Mouse (Mus musculus): ENCODE measurements around the gene Ftsj3. TPM values are rescaled to one million over a fixed set of nuclear protein-coding genes. Genes with fewer than 3 reads are reported as not detected.
"Not testable (repeated sequence)": the region's sequence is repeated elsewhere in the genome, so short reads cannot be mapped to it uniquely, and the experiment has no call there.

The Ftsj3 gene
- polyA plus RNA-seq, 1 experiment, result 14.4 TPM

GRCm38 (mm10) chr11:106215450-106215859 is 40.4 kb downstream of the Ftsj3 start:
- Histone ChIP-seq H3K4me3 (ENCODE audit: extremely low read depth, insufficient read depth, insufficient read length) (peak overlapping the region; percentile 83), H3K27me3 (ENCODE audit: control insufficient read depth, insufficient read depth, low read length) (no peaks in the 10 kb centered on the region), H3K36me3 (ENCODE audit: control insufficient read depth, insufficient read depth, low read length) (peaks cover 11% of the 10 kb centered on the region), H3K27ac (ENCODE audit: insufficient read depth, low read length) (no peak overlapping the region), H3K4me1 (ENCODE audit: control insufficient read depth, insufficient read depth, insufficient read length) (peaks cover 6% of the 10 kb centered on the region)
- no peak for DNase-seq (ENCODE audit: low read depth in 1 of 2, low spot score in 2 of 2)
- no peak for TF ChIP-seq POLR2A (IDR thresholded peaks at IDR 0.05; ENCODE audit: low read depth, low read length)
- no peak for TF ChIP-seq CTCF (IDR thresholded peaks at IDR 0.05; ENCODE audit: extremely low read depth, insufficient read depth, insufficient read length, insufficient replicate concordance)
- WGBS, result 13% methylated on average over 7 of the region's 7 CpGs

- Histone ChIP-seq H3K4me1 (ENCODE audit: control insufficient read depth, insufficient read depth, insufficient read length) (peaks cover 6% of the 10 kb centered on the region), H3K36me3 (ENCODE audit: control insufficient read depth, insufficient read depth, low read length) (peaks cover 16% of the 10 kb centered on the region), H3K27ac (ENCODE audit: insufficient read depth, low read length) (no peak overlapping the region), H3K4me3 (ENCODE audit: extremely low read depth, insufficient read depth, insufficient read length) (no peak overlapping the region), H3K27me3 (ENCODE audit: control insufficient read depth, insufficient read depth, low read length) (no peaks in the 10 kb centered on the region)
- TF ChIP-seq CTCF (IDR thresholded peaks at IDR 0.05; ENCODE audit: extremely low read depth, insufficient read depth, insufficient read length, insufficient replicate concordance), result no peak
- no peak for TF ChIP-seq POLR2A (IDR thresholded peaks at IDR 0.05; ENCODE audit: low read depth, low read length)
- DNase-seq (ENCODE audit: low read depth in 1 of 2, low spot score in 2 of 2), result no peak
- WGBS, result 86% methylated on average over 5 of the region's 5 CpGs
Observed at GRCm38 (mm10) chr11:106214856-106215255, 41.0 kb downstream of the Ftsj3 start.

GRCm38 (mm10) chr11:106212771-106213170 is 43.1 kb downstream of the Ftsj3 start:
- peaks cover 32% of the 10 kb centered on the region for H3K36me3 ChIP-seq (ENCODE audit: control insufficient read depth, insufficient read depth, low read length)
- TF ChIP-seq CTCF (IDR thresholded peaks at IDR 0.05; ENCODE audit: extremely low read depth, insufficient read depth, insufficient read length, insufficient replicate concordance) (no peak), POLR2A (IDR thresholded peaks at IDR 0.05; ENCODE audit: low read depth, low read length) (no peak)
- WGBS, result 92% methylated on average over 8 of the region's 8 CpGs
- H3K4me1 ChIP-seq (ENCODE audit: control insufficient read depth, insufficient read depth, insufficient read length), result peaks cover 6% of the 10 kb centered on the region; the same call in 1 of the 2 replicates
- no peak overlapping the region for H3K4me3 ChIP-seq (ENCODE audit: extremely low read depth, insufficient read depth, insufficient read length)
- no peak for DNase-seq (ENCODE audit: low read depth in 1 of 2, low spot score in 2 of 2)
- H3K27ac ChIP-seq (ENCODE audit: insufficient read depth, low read length), result no peak overlapping the region
- no peaks in the 10 kb centered on the region for H3K27me3 ChIP-seq (ENCODE audit: control insufficient read depth, insufficient read depth, low read length)

GRCm38 (mm10) chr11:106202123-106202465 is 53.8 kb downstream of the Ftsj3 start, which contains the start of gene Strada:
Strada (minus strand) TSS chr11:106202168.
- H3K27me3 ChIP-seq (ENCODE audit: control insufficient read depth, insufficient read depth, low read length), result no peaks in the 10 kb centered on the region
- H3K36me3 ChIP-seq (ENCODE audit: control insufficient read depth, insufficient read depth, low read length), result peaks cover 19% of the 10 kb centered on the region
- H3K4me3 ChIP-seq (ENCODE audit: extremely low read depth, insufficient read depth, insufficient read length), result peak within 1 kb of the TSS; percentile 25; the same call in 1 of the 2 replicates
- peak within 1 kb of the TSS; percentile 66 for H3K27ac ChIP-seq (ENCODE audit: insufficient read depth, low read length)
- TF ChIP-seq POLR2A (IDR thresholded peaks at IDR 0.05; ENCODE audit: low read depth, low read length), result no peak
- no peak for TF ChIP-seq CTCF (IDR thresholded peaks at IDR 0.05; ENCODE audit: extremely low read depth, insufficient read depth, insufficient read length, insufficient replicate concordance)
- H3K4me1 ChIP-seq (ENCODE audit: control insufficient read depth, insufficient read depth, insufficient read length), result peaks cover 13% of the 10 kb centered on the region
- DNase-seq (ENCODE audit: low read depth in 1 of 2, low spot score in 2 of 2), result peak in 1 of 2 experiments; percentile 23
- 15% methylated on average over 5 of the region's 5 CpGs for WGBS

- TF ChIP-seq POLR2A (IDR thresholded peaks at IDR 0.05; ENCODE audit: low read depth, low read length) (no peak), CTCF (IDR thresholded peaks at IDR 0.05; ENCODE audit: extremely low read depth, insufficient read depth, insufficient read length, insufficient replicate concordance) (no peak)
- Histone ChIP-seq H3K27me3 (ENCODE audit: control insufficient read depth, insufficient read depth, low read length) (no peaks in the 10 kb centered on the region), H3K4me3 (ENCODE audit: extremely low read depth, insufficient read depth, insufficient read length) (peak overlapping the region; percentile 25; the same call in 1 of the 2 replicates), H3K36me3 (ENCODE audit: control insufficient read depth, insufficient read depth, low read length) (peaks cover 15% of the 10 kb centered on the region), H3K4me1 (ENCODE audit: control insufficient read depth, insufficient read depth, insufficient read length) (peaks cover 13% of the 10 kb centered on the region), H3K27ac (ENCODE audit: insufficient read depth, low read length) (peak overlapping the region; percentile 66)
- DNase-seq (ENCODE audit: low read depth in 1 of 2, low spot score in 2 of 2), result no peak
- 52% methylated on average over 19 of the region's 19 CpGs for WGBS
Observed at GRCm38 (mm10) chr11:106201337-106202122, 54.3 kb downstream of the Ftsj3 start.

GRCm38 (mm10) chr11:106200756-106201155 is 55.1 kb downstream of the Ftsj3 start:
- 8% methylated on average over 6 of the region's 6 CpGs for WGBS
- no peak for DNase-seq (ENCODE audit: low read depth in 1 of 2, low spot score in 2 of 2)
- Histone ChIP-seq H3K4me1 (ENCODE audit: control insufficient read depth, insufficient read depth, insufficient read length) (peaks cover 13% of the 10 kb centered on the region), H3K27ac (ENCODE audit: insufficient read depth, low read length) (peak overlapping the region; percentile 66), H3K36me3 (ENCODE audit: control insufficient read depth, insufficient read depth, low read length) (peaks cover 12% of the 10 kb centered on the region), H3K4me3 (ENCODE audit: extremely low read depth, insufficient read depth, insufficient read length) (no peak overlapping the region), H3K27me3 (ENCODE audit: control insufficient read depth, insufficient read depth, low read length) (no peaks in the 10 kb centered on the region)
- no peak for TF ChIP-seq POLR2A (IDR thresholded peaks at IDR 0.05; ENCODE audit: low read depth, low read length)
- no peak for TF ChIP-seq CTCF (IDR thresholded peaks at IDR 0.05; ENCODE audit: extremely low read depth, insufficient read depth, insufficient read length, insufficient replicate concordance)

GRCm38 (mm10) chr11:106199997-106200396 is 55.9 kb downstream of the Ftsj3 start:
- H3K27me3 ChIP-seq (ENCODE audit: control insufficient read depth, insufficient read depth, low read length); DNase-seq (ENCODE audit: low read depth in 1 of 2, low spot score in 2 of 2); H3K4me3 ChIP-seq (ENCODE audit: extremely low read depth, insufficient read depth, insufficient read length): not testable (repeated sequence)
- 68% methylated on average over 7 of the region's 7 CpGs for WGBS
- peak overlapping the region; percentile 39; the same call in 1 of the 2 replicates for H3K27ac ChIP-seq (ENCODE audit: insufficient read depth, low read length)
- H3K4me1 ChIP-seq (ENCODE audit: control insufficient read depth, insufficient read depth, insufficient read length), result peaks cover 13% of the 10 kb centered on the region
- peaks cover 12% of the 10 kb centered on the region for H3K36me3 ChIP-seq (ENCODE audit: control insufficient read depth, insufficient read depth, low read length)

Other genes starting within 250 kb of the Ftsj3 start
- gene Kcnh6, start 248.0 kb downstream of the Ftsj3 start, polyA plus RNA-seq (2012; rRNA removed), result 0.35 and 0.56 TPM in 2 replicates
- 35.8 and 44.0 TPM in 2 replicates for gene Dcaf7, start 219.2 kb downstream of the Ftsj3 start, polyA plus RNA-seq (2012; rRNA removed)
- gene Taco1, start 190.0 kb downstream of the Ftsj3 start, polyA plus RNA-seq (2012; rRNA removed), result 6.1 and 7.6 TPM in 2 replicates
- 34.1 and 37.1 TPM in 2 replicates for gene Map3k3, start 171.5 kb downstream of the Ftsj3 start, polyA plus RNA-seq (2012; rRNA removed)
- gene Gm10840, start 95.2 kb downstream of the Ftsj3 start, polyA plus RNA-seq (2012; rRNA removed), result 0.72 TPM in 1 of 2 replicates, not detected in the other
- gene Limd2, start 95.2 kb downstream of the Ftsj3 start, polyA plus RNA-seq (2012; rRNA removed), result 305 and 309 TPM in 2 replicates
- 32.6 and 36.7 TPM in 2 replicates for gene Strada, start 53.9 kb downstream of the Ftsj3 start, polyA plus RNA-seq (2012; rRNA removed)
- 7.0 and 7.3 TPM in 2 replicates for gene Ccdc47, start 39.7 kb downstream of the Ftsj3 start, polyA plus RNA-seq (2012; rRNA removed)
- gene Ddx42, start 39.2 kb downstream of the Ftsj3 start, polyA plus RNA-seq (2012; rRNA removed), result 7.1 and 7.4 TPM in 2 replicates
- gene Psmc5, start 75 bp upstream of the Ftsj3 start, polyA plus RNA-seq (2012; rRNA removed), result 18.6 and 18.9 TPM in 2 replicates
- 120 and 146 TPM in 2 replicates for gene Smarcd2, start 16.9 kb upstream of the Ftsj3 start, polyA plus RNA-seq (2012; rRNA removed)
- 0.11 and 0.14 TPM in 2 replicates for gene Tcam1, start 20.6 kb upstream of the Ftsj3 start, polyA plus RNA-seq (2012; rRNA removed)
- 4.7 and 5.4 TPM in 2 replicates for gene Gh, start 45.8 kb upstream of the Ftsj3 start, polyA plus RNA-seq (2012; rRNA removed)
- gene Cd79b, start 58.7 kb upstream of the Ftsj3 start, polyA plus RNA-seq (2012; rRNA removed), result 556 and 588 TPM in 2 replicates
- 6.1 and 6.5 TPM in 2 replicates for gene Scn4a, start 97.2 kb upstream of the Ftsj3 start, polyA plus RNA-seq (2012; rRNA removed)
- gene Prr29, start 109.4 kb upstream of the Ftsj3 start, polyA plus RNA-seq (2012; rRNA removed), result 0.55 and 0.82 TPM in 2 replicates
- 82.6 and 93.8 TPM in 2 replicates for gene Icam2, start 132.0 kb upstream of the Ftsj3 start, polyA plus RNA-seq (2012; rRNA removed)
- 12.7 and 18.1 TPM in 2 replicates for gene Ern1, start 231.8 kb upstream of the Ftsj3 start, polyA plus RNA-seq (2012; rRNA removed)